Mouse (Mus musculus) central nervous system, embryonic 14 days (tissue): ENCODE results near the gene Mylpf. TPM values are rescaled to one million over a fixed set of nuclear protein-coding genes. Genes with fewer than 3 reads are reported as not detected.

ENCODE experiments used
- polyA plus RNA-seq: library from polyadenylated mRNA; depleted of rRNA; stranded (reverse); fragments of >200 nt; gene quantifications from 2 replicates; pipeline ENCODE4 v1.2.3, GENCODE M21; 2012; rRNA removed

Mylpf gene
- 4.0 and 196 TPM in 2 replicates for polyA plus RNA-seq

GRCm38 (mm10) chr7:127208553-127209438 is at the start of gene Mylpf:
Mylpf (plus strand) TSS chr7:127208890.

DNA sequence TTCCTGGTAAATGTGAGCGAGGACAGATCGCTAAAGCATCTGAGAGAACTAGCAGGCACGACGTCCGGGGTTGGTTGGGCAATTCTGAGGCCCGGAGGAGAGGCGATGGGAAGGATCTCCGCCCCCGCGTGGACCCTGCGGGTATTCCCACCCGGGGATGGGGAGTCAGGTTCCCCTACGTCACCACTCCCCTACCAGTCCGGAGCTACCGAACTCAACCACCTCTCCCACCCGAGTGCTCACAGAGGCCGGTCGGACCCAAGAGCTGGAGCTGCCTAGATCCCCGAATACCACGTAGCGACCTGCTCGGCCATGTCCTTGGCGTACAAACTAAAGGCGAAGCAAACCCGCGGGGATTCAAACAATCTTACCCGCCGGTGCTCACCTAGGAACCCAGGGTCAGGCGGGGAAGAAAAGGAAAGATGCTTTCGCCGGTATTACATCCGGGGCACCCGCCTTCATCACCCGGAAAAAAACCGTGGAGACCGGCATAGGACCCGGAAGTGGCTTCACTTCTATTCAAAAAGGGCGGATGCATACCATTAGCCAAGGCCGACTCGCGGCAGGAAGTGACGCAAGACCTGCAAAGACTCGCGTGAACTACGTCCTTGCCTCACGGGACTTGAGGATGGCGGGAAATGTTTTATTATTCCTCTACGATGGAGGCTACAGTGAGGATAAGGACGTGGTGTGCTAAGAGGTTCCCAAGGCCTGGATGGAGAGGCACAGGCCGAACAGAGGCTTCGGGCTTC is 13.0 kb upstream of the Mylpf start, which contains the start of gene Cd2bp2:
Gene Cd2bp2, minus strand, starts transcription at position 507 of the 752 bp plus-strand sequence.

GRCm38 (mm10) chr7:127208295-127208552 is 466 bp upstream of the Mylpf start, which contains the start of gene Tbc1d10b:
Tbc1d10b (minus strand) TSS chr7:127208468.

DNA sequence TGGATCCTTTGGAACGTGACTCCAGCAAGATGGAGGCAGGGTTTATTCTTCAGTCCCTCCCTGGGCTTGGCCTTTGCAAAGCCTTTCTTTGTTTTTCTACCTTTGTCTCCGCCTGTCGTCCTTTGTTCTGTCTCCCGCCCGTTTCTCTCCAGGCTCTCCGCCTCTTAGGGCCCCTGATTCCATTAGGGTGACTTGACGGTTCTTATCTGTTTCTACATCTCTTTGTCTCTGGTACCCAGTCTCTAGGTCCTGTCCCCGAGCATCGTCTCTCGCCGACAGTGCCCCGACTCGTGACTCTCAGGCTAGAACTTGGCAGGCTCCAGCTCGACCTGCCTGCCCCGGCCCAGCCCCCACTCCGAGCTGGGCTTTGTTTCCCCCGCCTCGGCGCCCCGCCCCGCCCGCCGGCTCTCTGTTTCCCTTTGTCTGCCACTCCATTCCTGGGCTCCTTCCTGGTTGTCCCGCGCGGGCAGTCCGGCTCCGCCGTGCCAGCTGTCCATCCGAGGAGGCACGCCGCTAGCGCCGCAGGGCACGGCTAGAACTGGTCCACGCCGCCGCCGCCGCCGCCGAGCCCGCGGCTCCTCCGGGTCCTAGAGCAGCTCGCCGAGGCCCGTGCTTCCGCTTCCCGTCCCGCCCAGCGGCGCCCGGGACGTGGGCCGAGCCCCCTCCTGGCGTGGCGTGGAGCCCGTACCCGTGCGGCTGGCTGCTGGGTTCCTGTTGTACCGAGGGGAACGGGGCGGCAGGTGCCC is 24.1 kb downstream of the Mylpf start, which contains the start of the genes Zfp553 and Sept1:
Gene Zfp553, plus strand, starts transcription at position 440 of the 746 bp plus-strand sequence.
Gene Sept1, minus strand, starts transcription at position 509 of the 746 bp plus-strand sequence.

GRCm38 (mm10) chr7:127243870-127244657 is 35.4 kb downstream of the Mylpf start, which contains the start of gene Zfp771:
Zfp771 (plus strand) TSS chr7:127244274.

DNA sequence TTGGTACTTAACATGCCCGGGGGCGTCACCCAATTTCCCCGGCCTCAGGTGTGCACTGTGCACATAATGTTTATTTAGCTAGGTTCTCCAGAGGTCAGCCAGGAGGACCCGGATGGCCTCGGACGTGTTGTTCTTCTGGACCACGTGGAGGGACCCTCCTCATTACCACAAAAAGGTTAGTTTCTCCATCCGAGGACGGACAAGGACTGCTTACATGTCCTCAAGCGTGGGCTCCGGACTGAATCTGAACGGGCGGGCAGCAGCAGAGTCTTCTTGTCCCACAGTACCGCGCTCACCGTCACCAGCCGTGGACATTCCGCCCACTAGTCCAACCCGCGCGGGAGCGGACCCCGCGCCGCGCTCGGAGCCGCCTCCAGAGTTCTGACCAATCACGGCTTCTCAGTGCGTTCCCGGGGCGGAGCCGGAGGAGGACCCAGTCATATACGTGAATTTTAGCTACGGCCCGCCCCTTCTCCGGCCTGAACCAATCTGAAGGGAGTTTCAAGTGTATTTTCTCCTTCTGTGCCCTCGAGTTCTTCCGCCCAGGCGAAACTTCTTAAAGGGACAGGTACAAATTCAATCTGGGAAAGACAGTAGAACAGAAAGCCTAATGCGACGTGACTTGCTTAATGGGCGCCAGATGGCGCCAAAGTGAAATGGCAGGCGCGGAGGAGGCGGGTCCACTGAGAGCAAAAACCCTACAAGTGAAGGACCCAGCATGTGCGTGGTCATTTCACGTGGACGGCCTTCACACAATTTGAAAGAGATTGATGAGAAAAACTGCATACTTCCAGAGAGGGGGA is 51.8 kb downstream of the Mylpf start, which contains the start of gene Dctpp1:
Gene Dctpp1, minus strand, starts transcription at position 401 of the 803 bp plus-strand sequence.

Other genes with a start within 250 kb of the Mylpf start
- gene Cdipt, start 233.0 kb upstream of the Mylpf start, polyA plus RNA-seq, result 126 and 133 TPM in 2 replicates
- gene Cdiptos, start 232.8 kb upstream of the Mylpf start, polyA plus RNA-seq, result 0.85 and 0.95 TPM in 2 replicates
- gene Mvp, start 194.3 kb upstream of the Mylpf start, polyA plus RNA-seq, result 3.9 and 5.7 TPM in 2 replicates
- 1.4 and 1.5 TPM in 2 replicates for gene Pagr1b, start 192.4 kb upstream of the Mylpf start, polyA plus RNA-seq
- 15.3 and 18.9 TPM in 2 replicates for gene Pagr1a, start 191.5 kb upstream of the Mylpf start, polyA plus RNA-seq
- gene Gm42742, start 187.8 kb upstream of the Mylpf start, polyA plus RNA-seq, result 111 and 124 TPM in 2 replicates
- gene Prrt2, start 187.7 kb upstream of the Mylpf start, polyA plus RNA-seq, result 54.6 and 70.1 TPM in 2 replicates
- 309 and 326 TPM in 2 replicates for gene Maz, start 181.9 kb upstream of the Mylpf start, polyA plus RNA-seq
- 42.4 and 56.6 TPM in 2 replicates for gene Kif22, start 166.4 kb upstream of the Mylpf start, polyA plus RNA-seq
- 0.10 TPM in 1 of 2 replicates, not detected in the other for gene Zg16, start 121.6 kb upstream of the Mylpf start, polyA plus RNA-seq
- 2.1 TPM in 2 replicates for gene AI467606, start 117.5 kb upstream of the Mylpf start, polyA plus RNA-seq
- 0.68 and 1.5 TPM in 2 replicates for gene Qprt, start 86.7 kb upstream of the Mylpf start, polyA plus RNA-seq
- gene Spn, start 71.1 kb upstream of the Mylpf start, polyA plus RNA-seq, result 0.10 and 0.19 TPM in 2 replicates
- gene Cd2bp2, start 12.8 kb upstream of the Mylpf start, polyA plus RNA-seq, result 139 and 140 TPM in 2 replicates
- 55.6 and 59.0 TPM in 2 replicates for gene Tbc1d10b, start 422 bp upstream of the Mylpf start, polyA plus RNA-seq
- 30.7 and 37.3 TPM in 2 replicates for gene Zfp553, start 24.2 kb downstream of the Mylpf start, polyA plus RNA-seq
- gene Sept1, start 24.2 kb downstream of the Mylpf start, polyA plus RNA-seq, result 28.1 and 35.9 TPM in 2 replicates
- 84.0 and 85.7 TPM in 2 replicates for gene Zfp771, start 35.4 kb downstream of the Mylpf start, polyA plus RNA-seq
- gene Dctpp1, start 51.8 kb downstream of the Mylpf start, polyA plus RNA-seq, result 95.6 and 105 TPM in 2 replicates
- gene Sephs2, start 65.2 kb downstream of the Mylpf start, polyA plus RNA-seq, result 22.5 and 23.0 TPM in 2 replicates
- gene Itgal, start 87.4 kb downstream of the Mylpf start, polyA plus RNA-seq, result 0.61 and 0.95 TPM in 2 replicates
- 38.6 and 41.2 TPM in 2 replicates for gene Zfp768, start 136.7 kb downstream of the Mylpf start, polyA plus RNA-seq
- gene Zfp747, start 167.2 kb downstream of the Mylpf start, polyA plus RNA-seq, result 7.0 and 7.4 TPM in 2 replicates
- 3.7 and 3.8 TPM in 2 replicates for gene 9130019O22Rik, start 178.3 kb downstream of the Mylpf start, polyA plus RNA-seq
- 7.4 and 7.5 TPM in 2 replicates for gene E430018J23Rik, start 184.7 kb downstream of the Mylpf start, polyA plus RNA-seq
- 4.1 and 4.9 TPM in 2 replicates for gene Zfp764, start 197.9 kb downstream of the Mylpf start, polyA plus RNA-seq
- gene Zfp688, start 213.2 kb downstream of the Mylpf start, polyA plus RNA-seq, result 20.0 and 22.1 TPM in 2 replicates
- 12.3 and 12.5 TPM in 2 replicates for gene Zfp689, start 240.3 kb downstream of the Mylpf start, polyA plus RNA-seq